Mouse (Mus musculus): Measurements from ENCODE around the gene Ndufb6.
"Not testable (repeated sequence)": the region's sequence is repeated elsewhere in the genome, so short reads cannot be mapped to it uniquely, and the experiment has no call there.

The Ndufb6 gene

GRCm38 (mm10) chr4:40279276-40279900 lies at the start of gene Ndufb6:
Gene Ndufb6 (minus strand): TSS chr4:40279421.
- peak; percentile 98 for DNase-seq (ENCODE audit: low read depth, low spot score)

GRCm38 (mm10) chr4:40327161-40327560 lies 47.9 kb upstream of the Ndufb6 start:
- no peak for DNase-seq (ENCODE audit: low read depth, low spot score)

DNA sequence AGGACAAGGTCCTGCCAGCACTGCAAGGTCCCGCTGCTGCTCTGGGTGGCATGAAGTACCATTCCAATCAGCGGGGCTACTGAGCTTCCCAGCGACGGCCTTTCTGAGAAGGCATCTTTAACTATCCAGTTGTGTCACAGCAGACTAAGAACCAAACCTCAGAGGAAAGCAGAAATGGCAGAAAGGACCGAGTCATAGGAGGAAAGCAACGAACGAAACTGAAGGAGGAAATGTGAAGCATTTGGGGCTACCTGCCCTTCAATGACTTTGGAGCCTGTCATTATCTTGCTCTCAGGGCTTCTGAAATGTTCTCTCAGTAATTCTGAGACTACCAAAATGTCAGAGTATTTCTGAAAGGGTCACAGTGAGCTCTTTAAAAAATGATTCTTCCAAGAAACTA lies 45.4 kb upstream of the Ndufb6 start:
- DNase-seq (ENCODE audit: low read depth, low spot score), result no peak

- no peak for DNase-seq (ENCODE audit: low read depth, low spot score)
These were observed 38.2 kb upstream of the Ndufb6 start for GRCm38 (mm10) chr4:40317404-40317803.

GRCm38 (mm10) chr4:40313026-40313425 lies 33.8 kb upstream of the Ndufb6 start:
- DNase-seq (ENCODE audit: low read depth, low spot score), result peak; percentile 6

DNA sequence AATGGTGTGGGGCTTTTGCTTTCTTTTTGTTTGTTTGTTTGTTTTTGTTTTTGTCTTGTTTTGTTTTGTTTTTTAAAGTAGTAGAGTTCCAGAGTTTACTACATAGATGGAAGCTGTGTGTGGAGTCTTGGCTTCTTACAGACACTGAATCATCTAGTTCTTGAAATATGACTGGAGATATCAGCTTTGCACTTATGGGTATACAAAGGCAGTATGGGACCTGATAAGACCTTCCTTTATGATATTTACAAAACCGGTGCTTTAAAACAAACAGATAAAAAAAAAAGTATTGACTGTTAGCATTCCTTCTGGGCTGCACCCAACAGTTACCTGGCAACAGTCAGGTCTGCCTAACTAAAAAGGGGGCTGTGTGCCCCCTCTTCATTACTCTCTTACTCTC lies 33.0 kb upstream of the Ndufb6 start:
- no peak for DNase-seq (ENCODE audit: low read depth, low spot score)

DNA sequence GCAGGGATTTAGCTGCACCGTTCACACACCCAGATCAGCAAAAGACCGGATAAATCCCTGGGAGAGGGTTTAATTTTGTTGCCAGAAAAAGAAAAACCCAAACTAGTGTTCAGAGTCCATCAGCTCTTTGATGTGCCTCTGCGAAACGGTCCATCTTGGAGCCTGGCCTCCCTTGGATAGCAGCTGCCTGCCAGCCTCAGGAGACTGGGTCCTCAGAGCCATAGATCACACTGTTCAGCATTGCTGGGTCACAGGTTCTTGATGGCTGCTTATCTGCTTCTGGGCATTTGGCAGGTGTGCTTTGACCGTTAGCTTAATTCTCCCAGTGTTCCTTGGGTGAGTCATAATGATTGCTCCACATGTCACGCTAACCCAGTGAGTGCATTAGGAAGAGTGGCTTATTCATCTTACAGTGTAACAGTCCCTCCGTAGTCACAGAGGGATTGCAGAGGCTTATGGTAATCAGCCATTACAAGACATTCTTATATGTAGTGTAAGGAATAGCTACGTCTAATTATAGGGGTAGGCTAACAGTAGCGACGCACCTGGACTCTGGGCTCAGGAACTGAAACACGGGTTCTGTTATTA lies 31.7 kb upstream of the Ndufb6 start:
- no peak for DNase-seq (ENCODE audit: low read depth, low spot score)

DNA sequence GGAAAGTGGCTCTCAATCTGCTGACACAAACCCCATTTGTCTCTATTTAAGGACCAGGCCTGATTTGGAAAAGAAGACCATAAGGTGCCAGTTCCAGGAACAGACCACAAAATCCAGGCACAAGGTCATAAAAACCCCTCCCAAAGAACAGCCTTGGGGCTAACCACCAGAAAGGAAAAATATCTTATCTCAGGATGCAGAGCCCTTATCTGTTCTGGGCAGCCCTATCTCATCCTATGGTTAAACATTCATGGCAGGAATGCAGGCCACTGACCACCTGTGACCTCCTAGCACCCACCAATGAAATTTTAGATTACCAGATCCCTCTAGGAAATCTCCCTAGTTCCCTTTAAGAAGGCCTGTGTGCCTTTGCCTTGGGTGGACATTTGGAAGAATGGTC lies 30.5 kb upstream of the Ndufb6 start:
- no peak for DNase-seq (ENCODE audit: low read depth, low spot score)

DNA sequence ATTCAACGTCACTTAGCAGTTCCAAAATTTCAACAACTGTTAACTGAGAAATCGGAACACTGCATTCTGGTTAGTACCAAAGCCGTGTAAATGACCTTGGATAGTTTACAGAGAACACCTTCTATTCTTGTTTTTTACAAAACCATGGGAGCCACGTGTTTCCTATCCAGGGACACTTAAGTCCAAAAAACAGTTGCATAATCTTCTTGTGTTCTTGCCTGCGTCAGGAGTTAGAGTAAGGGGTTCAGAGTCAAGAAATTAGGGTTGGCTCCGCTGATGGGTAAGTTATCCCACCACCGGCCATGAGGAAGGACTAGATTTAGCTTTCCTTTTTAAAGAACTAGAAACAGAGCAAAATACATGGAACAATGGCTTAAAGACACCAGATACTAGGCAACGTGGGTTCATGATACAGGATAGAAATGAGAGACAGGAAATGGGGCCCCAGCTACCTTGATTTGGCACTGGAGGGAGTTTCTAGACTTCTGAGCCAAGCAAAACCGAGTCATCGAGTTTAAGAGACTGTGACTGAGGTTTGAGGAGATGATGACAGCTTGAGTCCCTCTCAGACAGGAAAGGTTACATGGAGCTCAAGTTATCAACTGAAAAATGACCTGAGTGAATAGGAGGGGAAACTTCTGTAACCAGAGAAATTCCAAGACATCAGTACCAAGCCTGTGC lies 23.4 kb upstream of the Ndufb6 start:
- DNase-seq (ENCODE audit: low read depth, low spot score), result no peak

GRCm38 (mm10) chr4:40301076-40301789 lies 22.0 kb upstream of the Ndufb6 start:
- peak; percentile 90 for DNase-seq (ENCODE audit: low read depth, low spot score)

DNA sequence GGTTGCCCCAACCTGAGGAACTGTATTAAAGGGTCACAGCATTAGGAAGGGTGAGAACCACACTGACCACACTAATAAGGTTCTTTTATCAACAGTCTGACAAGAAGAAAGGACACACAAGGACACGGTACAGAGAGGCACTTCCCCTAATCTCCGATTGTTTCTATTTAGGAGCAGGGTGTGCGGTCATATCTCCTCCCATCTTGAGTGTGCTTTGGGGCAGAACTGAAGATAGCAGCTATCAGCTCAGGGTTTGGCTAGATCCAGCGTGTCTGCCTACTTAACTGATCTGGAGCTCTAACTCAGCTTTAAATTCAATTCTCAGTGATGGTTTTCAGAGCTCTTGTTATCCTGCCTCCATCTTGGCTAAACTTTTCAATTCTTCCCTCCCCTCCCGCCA lies 19.9 kb upstream of the Ndufb6 start:
- no peak for DNase-seq (ENCODE audit: low read depth, low spot score)

- DNase-seq (ENCODE audit: low read depth, low spot score), result not testable (repeated sequence)
These were observed 12.3 kb upstream of the Ndufb6 start for GRCm38 (mm10) chr4:40291511-40291910.

- no peak for DNase-seq (ENCODE audit: low read depth, low spot score)
These were observed 9.8 kb upstream of the Ndufb6 start for GRCm38 (mm10) chr4:40289046-40289445.

DNA sequence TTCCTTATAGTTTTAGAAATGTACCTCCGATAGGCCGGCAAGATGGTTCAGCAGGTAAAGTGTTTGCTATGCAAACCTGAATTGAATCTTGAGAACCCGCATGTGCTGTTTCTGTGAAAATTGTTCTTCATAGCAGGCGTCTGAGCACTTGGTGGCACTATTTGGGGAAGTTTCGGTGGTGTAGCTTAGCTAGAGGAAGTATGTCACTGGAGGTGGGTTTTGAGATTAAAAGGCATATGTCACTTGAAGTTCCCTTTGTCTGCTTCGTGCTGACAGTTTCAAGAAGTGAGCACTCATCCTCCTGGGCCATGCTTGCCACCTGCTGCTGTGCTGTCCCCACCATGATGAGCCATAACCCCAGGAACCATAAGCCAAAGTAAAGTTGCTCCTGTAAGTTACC lies 8.2 kb upstream of the Ndufb6 start:
- no peak for DNase-seq (ENCODE audit: low read depth, low spot score)

- peak; percentile 80 for DNase-seq (ENCODE audit: low read depth, low spot score)
These were observed 6.4 kb upstream of the Ndufb6 start for GRCm38 (mm10) chr4:40285582-40285981.

GRCm38 (mm10) chr4:40278880-40279275 lies 343 bp downstream of the Ndufb6 start:
- no peak for DNase-seq (ENCODE audit: low read depth, low spot score)

- peak; percentile 99 for DNase-seq (ENCODE audit: low read depth, low spot score)
These were observed 9.7 kb downstream of the Ndufb6 start, which contains the start of the genes Smim27 and Topors for GRCm38 (mm10) chr4:40269430-40270032. Gene Smim27 (plus strand): TSS chr4:40269579. Gene Topors (minus strand): TSS chr4:40269850.

- no peak for DNase-seq (ENCODE audit: low read depth, low spot score)
These were observed 10.4 kb downstream of the Ndufb6 start for GRCm38 (mm10) chr4:40268835-40269234.

- peak; percentile 96 for DNase-seq (ENCODE audit: low read depth, low spot score)
These were observed 10.9 kb downstream of the Ndufb6 start for GRCm38 (mm10) chr4:40268204-40268813.

- peak; percentile 54 for DNase-seq (ENCODE audit: low read depth, low spot score)
These were observed 11.5 kb downstream of the Ndufb6 start for GRCm38 (mm10) chr4:40267681-40268080.

GRCm38 (mm10) chr4:40264321-40264720 lies 14.9 kb downstream of the Ndufb6 start:
- DNase-seq (ENCODE audit: low read depth, low spot score), result no peak

Data from ZHBTc4 (cell line).